Mouse (Mus musculus): ENCODE results near the gene Sox5.
A peak's percentile ranks its signal among the peaks of the same experiment; 100 is the strongest.

Gene Sox5

GRCm38 (mm10) chr6:144337436-144337969 lies 444.3 kb downstream of the Sox5 start:
- DNase-seq (ENCODE audit: extremely low read depth, low read depth) = no peak

GRCm38 (mm10) chr6:144336789-144337188 lies 445.0 kb downstream of the Sox5 start:
- DNase-seq (ENCODE audit: extremely low read depth, low read depth) = no peak

- DNase-seq (ENCODE audit: extremely low read depth, low read depth) = no peak
These were observed 448.6 kb downstream of the Sox5 start for GRCm38 (mm10) chr6:144333146-144333545.

GRCm38 (mm10) chr6:144332027-144332426 lies 449.8 kb downstream of the Sox5 start:
- no peak for DNase-seq (ENCODE audit: extremely low read depth, low read depth)

- peak; percentile 22 for DNase-seq (ENCODE audit: extremely low read depth, low read depth)
These were observed 452.4 kb downstream of the Sox5 start for GRCm38 (mm10) chr6:144329311-144329930.

- no peak for DNase-seq (ENCODE audit: extremely low read depth, low read depth)
These were observed 453.0 kb downstream of the Sox5 start for GRCm38 (mm10) chr6:144328779-144329178.

GRCm38 (mm10) chr6:144326817-144327216 lies 455.0 kb downstream of the Sox5 start:
- DNase-seq (ENCODE audit: extremely low read depth, low read depth) = no peak

GRCm38 (mm10) chr6:144323372-144323771 lies 458.4 kb downstream of the Sox5 start:
- no peak for DNase-seq (ENCODE audit: extremely low read depth, low read depth)

- DNase-seq (ENCODE audit: extremely low read depth, low read depth) = no peak
These were observed 459.3 kb downstream of the Sox5 start for GRCm38 (mm10) chr6:144322297-144323047.

GRCm38 (mm10) chr6:144320327-144320726 lies 461.4 kb downstream of the Sox5 start:
- no peak for DNase-seq (ENCODE audit: extremely low read depth, low read depth)

- DNase-seq (ENCODE audit: extremely low read depth, low read depth) = no peak
These were observed 462.1 kb downstream of the Sox5 start for GRCm38 (mm10) chr6:144319717-144320116.

- no peak for DNase-seq (ENCODE audit: extremely low read depth, low read depth)
These were observed 468.7 kb downstream of the Sox5 start for GRCm38 (mm10) chr6:144312781-144313754.

- DNase-seq (ENCODE audit: extremely low read depth, low read depth) = no peak
These were observed 469.4 kb downstream of the Sox5 start for GRCm38 (mm10) chr6:144312282-144312780.

- no peak for DNase-seq (ENCODE audit: extremely low read depth, low read depth)
These were observed 470.0 kb downstream of the Sox5 start for GRCm38 (mm10) chr6:144311754-144312153.

GRCm38 (mm10) chr6:144309171-144309570 lies 472.6 kb downstream of the Sox5 start:
- no peak for DNase-seq (ENCODE audit: extremely low read depth, low read depth)

- DNase-seq (ENCODE audit: extremely low read depth, low read depth) = no peak
These were observed 474.1 kb downstream of the Sox5 start for GRCm38 (mm10) chr6:144307551-144308149.

GRCm38 (mm10) chr6:144302823-144303222 lies 479.0 kb downstream of the Sox5 start:
- no peak for DNase-seq (ENCODE audit: extremely low read depth, low read depth)

- DNase-seq (ENCODE audit: extremely low read depth, low read depth) = no peak
These were observed 480.7 kb downstream of the Sox5 start for GRCm38 (mm10) chr6:144301082-144301481.

GRCm38 (mm10) chr6:144299503-144299858 lies 482.3 kb downstream of the Sox5 start:
- no peak for DNase-seq (ENCODE audit: extremely low read depth, low read depth)

- no peak for DNase-seq (ENCODE audit: extremely low read depth, low read depth)
These were observed 482.9 kb downstream of the Sox5 start for GRCm38 (mm10) chr6:144298641-144299502.

Data from MEL-GATA-1-ER (cell line).